ENCODE assay signal across 10 mouse cellular contexts in the genomic region with DNA sequence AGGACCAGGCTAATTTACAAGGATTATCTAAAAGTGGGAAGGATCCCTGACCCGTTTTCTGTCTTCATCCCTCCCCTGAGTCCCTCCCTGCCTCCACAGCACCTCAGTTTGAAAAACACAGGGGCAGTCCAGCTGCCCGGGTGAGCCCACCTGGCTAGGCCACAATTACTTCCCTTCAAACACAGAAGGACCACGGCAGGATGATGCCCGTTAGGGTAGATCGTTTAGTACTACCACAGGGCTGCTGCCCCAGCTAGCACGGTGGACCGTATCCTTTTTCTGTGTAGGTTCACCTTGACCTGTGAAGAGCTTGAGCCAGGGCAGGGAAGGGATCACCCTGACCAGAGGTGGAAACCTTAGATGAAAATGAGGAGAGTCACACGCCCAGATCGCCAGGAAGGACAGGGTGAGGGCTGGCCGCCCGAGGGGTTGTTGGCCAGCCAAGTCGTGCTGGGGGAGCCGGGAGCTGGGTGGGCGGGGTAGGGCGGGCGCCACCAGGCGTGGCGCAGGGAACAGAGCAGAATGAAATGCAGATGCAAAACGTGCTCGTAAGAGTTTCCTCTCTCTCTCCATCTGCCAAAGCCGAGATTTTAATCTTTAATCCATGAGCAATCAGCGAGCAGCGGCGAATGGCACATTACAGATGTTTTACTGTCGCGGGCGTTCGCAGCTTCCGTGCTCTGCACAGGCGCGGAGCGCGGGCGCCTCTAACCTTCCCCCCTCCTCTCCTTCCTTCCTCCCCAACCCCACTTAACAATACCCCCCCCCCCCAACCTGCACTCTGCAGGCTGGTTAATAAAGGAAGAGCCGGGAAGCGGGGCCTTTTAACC. TPM values are rescaled to one million over a fixed set of nuclear protein-coding genes. Genes with fewer than 3 reads are reported as not detected.
DNase-seq lines count a peak whose midpoint lies in the region; ATAC-seq and TF ChIP-seq lines count a peak whose summit lies in the region.
"Had no signal": no experiment of that assay in that cellular context is flagged by ENCODE, and none has a peak within 500 bp of the region (broad histone marks: within the 10 kb centered on the region; RNA-seq: fewer than 3 reads in every experiment).

No protein-coding gene starts in this region.

- peak overlapping the region; percentile 20 for H3K4me3 ChIP-seq in liver, embryonic 11.5 days (ENCODE audit: low read depth, low read length)
- H3K4me3 ChIP-seq in liver, postnatal 0 days (ENCODE audit: low read depth, low read length) = no peak overlapping the region
- peak overlapping the region; percentile 24 for H3K4me3 ChIP-seq in embryonic facial prominence, embryonic 15.5 days (replicated peaks)
- H3K4me3 ChIP-seq in kidney, embryonic 15.5 days (replicated peaks) = peak overlapping the region; percentile 40

- peaks cover 93% of the 10 kb centered on the region for H3K27me3 ChIP-seq in liver, embryonic 11.5 days (replicated peaks; ENCODE audit: control insufficient read depth, insufficient read depth, low read length)
- peaks cover 69% of the 10 kb centered on the region for H3K27me3 ChIP-seq in liver, postnatal 0 days (ENCODE audit: insufficient read depth, low read length)
- H3K27me3 ChIP-seq in embryonic facial prominence, embryonic 15.5 days = peaks cover 75% of the 10 kb centered on the region
- peaks cover 63% of the 10 kb centered on the region for H3K27me3 ChIP-seq in kidney, embryonic 15.5 days

- no peak for DNase-seq in liver, embryonic 11.5 days (ENCODE audit: low spot score)
- no peak for DNase-seq in liver, postnatal 0 days
- DNase-seq in neural tube, embryonic 10.5 days (ENCODE audit: extremely low spot score, low spot score) = peak; percentile 42
- DNase-seq in adrenal gland, adult 8-10 months = no peak
- no peak for DNase-seq in right cerebral cortex, adult 2 months (ENCODE audit: low spot score in 2 of 2)
- no peak for DNase-seq in frontal cortex, postnatal 14 days (ENCODE audit: low spot score in 2 of 2)
- DNase-seq: cerebellum, postnatal 25 days had no signal

- H3K9ac ChIP-seq in liver, embryonic 11.5 days (ENCODE audit: low read depth, low read length) = no peak overlapping the region
- H3K9ac ChIP-seq in liver, postnatal 0 days (replicated peaks) = no peak overlapping the region
- H3K9ac ChIP-seq in embryonic facial prominence, embryonic 15.5 days = no peak overlapping the region
- H3K9ac ChIP-seq in kidney, embryonic 15.5 days = 0 out of 2 replicates have a peak overlapping the region, but pooled peaks have one; percentile 17

- H3K9me3 ChIP-seq in liver, embryonic 11.5 days (ENCODE audit: control insufficient read depth, low read length) = no peaks in the 10 kb centered on the region
- no peaks in the 10 kb centered on the region for H3K9me3 ChIP-seq in liver, postnatal 0 days (ENCODE audit: low read length)
- H3K9me3 ChIP-seq in embryonic facial prominence, embryonic 15.5 days (replicated peaks) = no peaks in the 10 kb centered on the region
- no peaks in the 10 kb centered on the region for H3K9me3 ChIP-seq in kidney, embryonic 15.5 days (replicated peaks)

- H3K36me3 ChIP-seq in liver, embryonic 11.5 days (ENCODE audit: control insufficient read depth, insufficient read depth, low read length) = no peaks in the 10 kb centered on the region
- no peaks in the 10 kb centered on the region for H3K36me3 ChIP-seq in liver, postnatal 0 days (replicated peaks; ENCODE audit: insufficient read depth, low read length)
- no peaks in the 10 kb centered on the region for H3K36me3 ChIP-seq in embryonic facial prominence, embryonic 15.5 days
- no peaks in the 10 kb centered on the region for H3K36me3 ChIP-seq in kidney, embryonic 15.5 days

- H3K4me1 ChIP-seq in liver, embryonic 11.5 days (replicated peaks; ENCODE audit: control insufficient read depth, insufficient read depth, low read length) = no peaks in the 10 kb centered on the region; the same call in 1 of the 2 replicates
- H3K4me1 ChIP-seq in liver, postnatal 0 days (ENCODE audit: insufficient read depth) = 0 out of 2 replicates have a peak, but pooled peaks cover 2% of the 10 kb centered on the region
- H3K4me1 ChIP-seq in embryonic facial prominence, embryonic 15.5 days = peaks cover 30% of the 10 kb centered on the region
- H3K4me1 ChIP-seq in kidney, embryonic 15.5 days = peaks cover 51% of the 10 kb centered on the region

- TF ChIP-seq EP300 in liver, postnatal 0 days (IDR thresholded peaks at IDR 0.05; ENCODE audit: low read depth) = no peak

- no peak overlapping the region for H3K27ac ChIP-seq in liver, embryonic 11.5 days (ENCODE audit: low read depth, low read length)
- no peak overlapping the region for H3K27ac ChIP-seq in liver, postnatal 0 days (ENCODE audit: low read depth)
- H3K27ac ChIP-seq in embryonic facial prominence, embryonic 15.5 days (replicated peaks) = no peak overlapping the region
- H3K27ac ChIP-seq in kidney, embryonic 15.5 days = peak overlapping the region; percentile 80

- WGBS in liver, embryonic 11.5 days = 2% methylated on average over 36 of the region's 36 CpGs
- 3% methylated on average over 36 of the region's 36 CpGs for WGBS in liver, postnatal 0 days (ENCODE audit: insufficient replicate concordance)
- under 1% methylated on average over 36 of the region's 36 CpGs for WGBS in embryonic facial prominence, embryonic 15.5 days
- WGBS in kidney, embryonic 15.5 days = under 1% methylated on average over 35 of the region's 36 CpGs

- peak overlapping the region; percentile 47 for H3K4me2 ChIP-seq in liver, embryonic 11.5 days
- H3K4me2 ChIP-seq in liver, postnatal 0 days (ENCODE audit: low read depth, low read length) = no peak overlapping the region
- peak overlapping the region; percentile 48 for H3K4me2 ChIP-seq in embryonic facial prominence, embryonic 15.5 days (replicated peaks)
- peak overlapping the region; percentile 64 for H3K4me2 ChIP-seq in kidney, embryonic 15.5 days

- no peak for ATAC-seq in liver, embryonic 11.5 days (replicated peaks; ENCODE audit: low FRiP score)
- no peak for ATAC-seq in liver, postnatal 0 days
- no peak for ATAC-seq in embryonic facial prominence, embryonic 15.5 days (ENCODE audit: insufficient number of reproducible peaks, low FRiP score, low TSS enrichment, low read depth)
- peak; percentile 26 for ATAC-seq in kidney, embryonic 15.5 days (replicated peaks; ENCODE audit: low FRiP score)

- TF ChIP-seq CTCF in liver, postnatal 0 days (IDR thresholded peaks at IDR 0.05; ENCODE audit: low read depth) = no peak

RNA-seq across cellular contexts. Expression of a gene that starts 32.0 kb away (rescaled TPM):
- not detected in 2 replicates for polyA plus RNA-seq in liver, embryonic 11.5 days (2014; fragmentation: Nextera tagmentation; extraction: Ambion mirVana)
- polyA plus RNA-seq in liver, postnatal 0 days (2015; fragmentation: Nextera tagmentation; extraction: Ambion mirVana) = not detected in 2 replicates
- polyA plus RNA-seq in embryonic facial prominence, embryonic 15.5 days (2015; fragmentation: Nextera tagmentation; extraction: Ambion mirVana) = 0.08 TPM in 1 of 2 replicates, not detected in the other
- polyA plus RNA-seq in kidney, embryonic 15.5 days (2015; fragmentation: Nextera tagmentation; extraction: Ambion mirVana) = 34.6 and 36.9 TPM in 2 replicates
- not detected for total RNA-seq in adrenal gland, adult 8-10 months (2022)
- total RNA-seq: monocyte, adult 5-6 weeks had no signal

Comparison
In these comparisons a context has a peak if more than half of its experiments do, and no peak if none do; other contexts are left out.
1. RNA of a gene that starts 32.0 kb away (polyA plus RNA-seq): 34.6 to 36.9 TPM in kidney, embryonic 15.5 days; 0.08 TPM in embryonic facial prominence, embryonic 15.5 days, not detected in liver, embryonic 11.5 days and not detected in liver, postnatal 0 days; every median in the first group is over 10 times any median in the second.